Mouse (Mus musculus) NIH3T3 (cell line): ENCODE measurements at regions not wholly inside any gene's neighbourhood (a gene's known extent, or its start where the extent isn't known, plus 50 kb on each side); places are given as distances from the start of the nearest gene placed in this dataset.

ENCODE experiments used
- DNase-seq: peaks from one replicate; pipeline ENCODE4 v3.0.0-alpha.2; 2012; ENCODE audit warnings: low read depth

DNA sequence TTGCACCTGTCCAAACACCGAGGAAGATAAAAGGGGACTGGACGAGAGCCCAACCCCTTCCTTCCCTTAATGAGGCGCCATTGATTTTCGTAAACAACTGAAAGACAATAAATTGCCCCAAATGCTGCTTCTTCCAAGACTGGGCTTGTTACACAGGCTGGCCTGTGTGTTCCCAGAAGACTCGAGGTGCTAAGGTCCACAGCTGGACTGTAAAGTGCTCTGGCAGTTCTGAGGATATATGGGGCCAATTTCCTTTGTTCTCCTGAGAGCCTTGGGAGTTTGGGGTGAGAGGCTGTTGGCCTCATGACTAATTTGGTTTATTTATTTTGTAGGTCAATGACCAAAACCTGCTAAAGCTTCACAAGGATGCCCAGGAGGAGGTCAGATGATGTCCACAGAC lies 377.3 kb upstream of the Prickle1 start:
- DNase-seq = no peak

DNA sequence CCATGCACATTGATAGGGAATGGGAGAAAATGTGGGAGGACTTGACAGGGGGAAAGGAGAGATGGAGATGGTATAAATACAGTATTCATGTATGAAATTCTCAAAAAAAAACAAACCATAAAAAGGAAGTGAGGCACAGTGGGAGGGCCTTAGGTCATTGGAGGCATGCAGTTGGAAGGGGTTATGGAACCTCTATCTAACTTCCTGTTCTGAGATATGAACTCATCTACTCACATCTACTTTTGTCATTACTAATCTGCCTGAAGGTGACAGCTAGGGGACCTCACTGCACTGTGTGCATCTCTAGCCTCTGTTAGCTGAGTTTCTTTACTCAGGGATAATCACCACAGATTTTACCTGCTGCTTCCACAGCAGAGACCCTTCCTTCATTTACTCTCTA lies 366.3 kb upstream of the Prickle1 start:
- DNase-seq = no peak

DNA sequence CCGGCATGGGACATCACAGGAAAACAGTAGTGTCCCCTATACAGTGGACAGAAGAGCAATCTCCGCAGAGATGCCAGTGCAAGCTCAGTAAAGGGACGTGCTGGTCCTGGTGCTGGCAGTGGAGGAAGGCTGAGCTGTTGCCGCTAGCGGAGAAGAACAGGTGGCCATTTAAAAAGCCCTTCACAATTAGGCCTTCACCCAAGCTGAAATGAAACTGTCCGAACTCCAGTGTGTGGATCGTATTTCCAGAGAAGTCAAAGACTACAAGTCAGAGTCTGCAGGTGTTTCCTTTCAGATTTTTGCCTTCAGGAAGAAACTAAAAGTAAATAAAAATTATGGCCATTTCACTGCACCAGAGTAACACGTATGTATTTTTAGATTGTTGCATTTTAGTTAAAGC lies 364.2 kb upstream of the Prickle1 start:
- DNase-seq = no peak

DNA sequence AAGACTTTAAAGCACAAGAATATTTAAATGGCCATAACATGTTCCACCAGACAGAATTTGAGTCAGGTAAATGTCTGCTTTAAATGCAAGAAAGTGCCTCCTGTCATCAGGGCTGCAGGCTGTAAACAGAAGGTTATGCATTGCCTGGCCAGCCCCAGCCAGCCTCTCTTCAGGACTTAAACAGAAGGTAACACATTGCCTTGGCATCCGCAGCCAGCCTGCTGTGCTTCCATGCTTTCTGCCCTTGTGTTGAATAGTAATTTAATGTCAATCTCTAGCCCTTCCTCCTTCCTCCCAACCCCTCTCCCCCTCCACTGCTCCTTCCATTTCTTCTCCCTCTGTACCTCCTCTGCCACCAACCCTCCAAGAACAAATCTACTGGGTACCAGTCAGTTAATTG lies 362.4 kb upstream of the Prickle1 start:
- DNase-seq = no peak

DNA sequence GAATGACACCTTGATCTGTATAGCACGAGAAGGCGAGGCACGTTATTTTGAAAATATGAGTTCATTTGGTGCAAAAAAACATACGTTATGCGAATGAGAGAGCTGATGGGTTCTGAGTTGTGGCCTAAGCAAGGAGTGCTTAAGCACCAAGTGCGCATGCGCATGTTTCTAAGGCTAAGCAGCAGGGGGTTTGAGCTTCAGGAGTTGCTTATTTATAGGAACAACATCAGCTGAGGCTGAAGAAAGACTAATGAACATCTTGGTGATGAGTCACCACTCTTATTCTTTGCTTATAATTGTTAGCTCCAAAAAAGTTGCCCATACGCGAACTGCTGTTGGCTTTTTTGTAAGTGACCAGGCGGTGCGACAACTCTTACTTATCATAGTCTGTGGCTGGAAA lies 361.1 kb upstream of the Prickle1 start:
- DNase-seq = no peak

DNA sequence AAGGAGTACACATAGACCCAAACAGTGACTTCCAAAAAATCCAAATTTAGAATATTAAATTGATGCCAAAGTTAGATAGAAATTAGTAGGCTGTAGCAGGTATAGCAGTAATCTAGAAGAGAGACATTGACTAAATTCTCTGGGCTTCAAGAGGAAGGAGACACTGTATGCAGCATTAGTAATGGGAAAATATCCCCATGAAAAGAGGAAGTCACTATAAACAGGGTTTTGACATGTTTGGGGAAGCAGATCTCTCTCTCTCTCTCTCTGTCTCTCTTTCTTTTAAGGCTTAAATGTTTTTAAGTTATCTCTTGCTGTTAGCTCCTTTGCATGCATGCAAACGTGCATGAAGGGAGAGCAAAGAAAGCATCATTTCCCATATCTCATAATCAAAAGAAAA lies 357.9 kb upstream of the Prickle1 start:
- no peak for DNase-seq

DNA sequence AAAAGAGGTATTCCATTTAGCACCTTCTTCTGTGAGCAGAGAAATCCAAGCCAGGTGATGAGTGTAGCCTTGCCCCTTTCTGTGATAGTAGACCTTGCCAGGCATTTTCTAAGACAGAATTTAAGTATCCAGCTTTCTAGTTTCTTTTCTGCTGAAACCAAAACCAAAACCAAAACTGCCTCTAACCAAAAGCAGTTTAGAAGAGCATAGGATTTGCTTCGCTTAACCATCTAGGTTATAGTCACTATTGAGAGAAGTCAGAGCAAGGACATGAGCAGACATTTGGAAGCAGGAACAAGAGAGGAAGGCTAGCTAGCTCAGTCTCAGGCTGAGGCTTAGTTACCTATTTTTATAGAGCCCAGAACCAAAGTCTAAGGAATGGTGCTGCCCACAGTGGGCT lies 354.8 kb upstream of the Prickle1 start:
- no peak for DNase-seq

DNA sequence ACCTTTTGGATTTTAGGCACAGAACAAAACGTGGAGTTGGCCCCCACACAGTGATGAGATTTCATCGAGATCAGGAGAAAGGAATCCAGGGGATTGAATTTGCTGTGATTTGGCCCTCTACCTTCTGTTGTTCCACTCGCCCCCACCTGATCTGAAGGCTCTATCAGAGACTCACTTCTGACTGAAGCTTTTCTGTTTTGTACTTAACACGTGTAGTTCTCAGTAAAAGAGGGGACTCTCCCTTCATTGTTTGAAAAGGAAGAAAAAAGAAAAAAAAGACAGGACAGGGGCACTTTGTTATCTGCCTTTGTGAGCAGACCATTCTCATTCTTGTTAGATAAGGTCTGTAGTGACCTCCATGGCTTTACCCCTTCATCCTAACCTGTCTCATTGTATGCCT lies 353.2 kb upstream of the Prickle1 start:
- DNase-seq = no peak

DNA sequence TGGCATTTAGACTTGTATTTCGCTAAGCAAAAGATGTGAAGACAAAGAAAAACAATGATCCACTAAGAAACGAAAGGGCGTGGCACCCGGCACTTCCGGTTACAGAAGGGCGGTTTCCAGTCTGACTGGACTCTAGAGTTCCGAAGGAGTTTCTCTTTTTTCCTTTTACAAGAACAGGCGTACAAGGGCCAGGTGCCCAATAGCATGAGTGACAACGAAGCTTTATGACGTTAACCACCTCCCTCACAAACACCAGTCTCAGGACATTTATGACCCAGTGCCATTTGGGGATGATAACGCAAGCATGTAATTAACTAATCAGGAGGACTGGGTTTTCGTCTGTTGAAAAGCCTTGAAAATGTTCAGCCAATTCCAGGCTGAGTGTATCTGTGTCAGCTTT lies 347.9 kb upstream of the Prickle1 start:
- DNase-seq = no peak

DNA sequence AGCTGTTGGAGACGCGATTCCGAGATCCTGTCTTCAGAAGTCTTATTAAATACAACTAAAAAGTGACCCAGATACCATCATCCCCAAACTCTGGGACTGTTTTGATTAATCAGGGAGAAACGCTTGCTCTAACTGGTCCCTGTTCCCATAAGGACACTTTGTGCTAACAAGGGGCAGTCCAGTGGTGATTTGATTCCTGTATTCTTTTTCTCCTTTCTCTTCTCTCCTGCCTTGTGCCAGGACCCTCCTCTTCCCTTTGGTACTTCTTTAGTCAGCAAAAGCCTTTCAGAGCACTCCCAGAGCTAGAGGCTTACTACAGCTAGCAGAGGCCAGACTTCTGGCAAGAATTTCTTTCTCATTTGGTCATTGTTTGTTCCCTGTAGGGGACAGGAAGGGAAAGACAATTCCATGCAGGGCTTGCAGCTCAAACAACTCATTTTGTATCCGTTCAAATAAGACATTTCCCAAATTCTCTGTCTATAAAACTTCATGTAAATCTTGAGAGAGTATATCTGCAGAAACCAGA lies 337.3 kb upstream of the Prickle1 start:
- DNase-seq = no peak

DNA sequence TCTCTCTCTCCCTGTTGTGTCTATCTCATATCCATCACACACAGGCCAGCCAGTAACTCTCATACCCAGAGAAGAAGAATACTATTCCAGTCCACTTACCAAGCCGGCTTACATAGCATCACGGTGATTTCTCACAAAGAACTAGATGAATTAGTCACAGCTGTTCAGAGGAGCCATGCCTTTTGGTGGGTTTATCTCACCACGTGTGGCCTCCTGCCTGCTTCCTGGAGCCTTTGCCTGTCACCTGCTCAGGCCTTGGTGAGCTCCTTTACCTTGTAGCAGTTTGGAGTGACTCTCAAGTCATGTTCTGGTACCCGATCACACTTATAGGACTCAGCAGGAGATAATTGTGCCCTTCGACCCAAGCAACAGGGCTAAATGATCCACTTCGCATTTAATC lies 331.2 kb upstream of the Prickle1 start:
- DNase-seq = no peak

DNA sequence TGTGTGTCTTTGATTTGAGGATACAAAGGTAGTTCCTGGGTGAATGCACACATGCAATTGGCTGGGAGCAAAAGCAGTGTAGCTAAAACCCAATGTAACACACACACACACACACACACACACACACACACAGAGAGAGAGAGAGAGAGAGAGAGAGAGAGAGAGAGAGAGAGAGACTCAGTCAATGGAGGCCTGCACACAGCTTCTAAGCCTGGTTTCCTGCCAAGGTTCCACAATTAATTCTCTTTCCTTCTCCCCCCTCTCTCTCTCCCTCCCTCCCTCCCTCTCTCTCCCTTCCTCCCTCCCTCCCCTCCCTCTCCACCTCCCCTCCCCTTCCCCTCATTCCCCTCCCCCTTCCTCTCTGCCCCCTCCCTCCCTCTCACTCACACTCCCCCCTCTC lies 330.6 kb upstream of the Prickle1 start:
- no peak for DNase-seq

DNA sequence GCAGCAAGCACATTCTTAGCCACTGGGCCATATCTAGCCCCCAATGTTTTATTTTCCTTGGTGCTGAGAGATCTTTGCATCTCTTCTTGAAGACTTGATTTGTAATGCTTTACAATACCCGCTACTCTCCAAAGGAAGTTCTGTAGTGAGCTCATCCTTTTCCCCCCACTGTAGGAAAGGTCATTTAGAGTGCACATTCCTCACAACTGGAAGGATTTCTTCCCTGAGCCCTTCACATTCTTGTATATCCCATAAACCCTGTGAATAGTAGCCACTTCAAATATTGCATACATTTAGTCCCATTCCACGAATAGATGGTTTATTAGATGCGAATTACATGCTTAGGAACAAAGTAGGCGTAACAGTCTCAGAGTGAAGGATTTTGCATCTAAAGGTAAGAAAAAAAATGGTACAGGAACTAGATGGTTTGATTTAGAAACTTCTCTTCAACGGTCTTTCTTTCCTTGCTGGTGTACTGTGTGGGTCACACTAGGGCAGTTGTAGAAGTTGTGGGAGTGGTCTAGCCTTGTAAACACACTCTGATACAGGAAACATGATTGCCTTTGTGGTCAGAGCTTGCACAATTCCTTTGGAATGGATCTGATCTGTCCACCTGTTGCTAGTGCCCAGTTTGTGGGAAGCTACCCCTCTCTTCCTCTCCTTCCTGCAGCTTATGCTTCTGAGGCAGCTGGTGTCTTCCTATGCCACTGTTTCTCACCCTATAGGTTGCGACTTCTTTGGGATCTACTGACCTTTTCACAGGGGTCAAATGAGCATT lies 326.0 kb upstream of the Prickle1 start:
- no peak for DNase-seq

DNA sequence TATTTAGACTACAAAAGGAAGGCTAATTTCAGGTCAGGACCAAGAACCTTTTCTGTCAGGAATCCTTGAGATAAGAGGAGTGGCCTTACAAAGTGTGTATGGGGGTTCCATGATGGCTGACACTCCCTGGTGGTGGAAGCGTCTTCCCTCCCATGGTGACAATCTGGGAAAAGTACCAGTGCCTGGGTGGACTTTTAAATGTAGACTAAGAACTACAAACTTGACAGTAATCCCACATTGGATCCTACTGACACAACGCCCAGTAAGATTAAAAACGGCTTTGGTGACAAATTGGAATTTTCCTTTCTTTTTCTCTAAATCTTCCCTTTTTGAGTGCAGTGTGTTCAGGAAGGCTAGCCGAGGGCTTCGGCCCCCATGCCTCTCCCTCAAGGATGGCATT lies 325.3 kb upstream of the Prickle1 start:
- DNase-seq = no peak

DNA sequence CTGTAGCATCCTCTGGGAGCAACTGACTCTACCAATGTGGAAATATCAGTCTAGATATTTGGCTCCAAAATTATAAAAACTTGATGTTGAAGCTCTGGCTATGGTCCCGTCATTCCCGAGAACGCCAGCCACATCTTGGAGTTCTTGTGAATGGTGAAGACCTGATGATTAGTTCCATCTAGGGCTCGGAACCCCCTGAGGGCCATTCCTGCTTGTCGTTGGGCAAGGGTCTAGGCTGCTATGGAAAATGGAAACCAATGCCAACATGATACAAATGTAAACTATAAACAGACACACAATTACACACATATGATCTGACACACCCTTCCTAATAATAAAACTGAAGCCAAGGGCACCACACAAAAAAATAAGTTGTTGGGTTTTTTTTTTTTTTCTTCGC lies 323.9 kb upstream of the Prickle1 start:
- DNase-seq = no peak

DNA sequence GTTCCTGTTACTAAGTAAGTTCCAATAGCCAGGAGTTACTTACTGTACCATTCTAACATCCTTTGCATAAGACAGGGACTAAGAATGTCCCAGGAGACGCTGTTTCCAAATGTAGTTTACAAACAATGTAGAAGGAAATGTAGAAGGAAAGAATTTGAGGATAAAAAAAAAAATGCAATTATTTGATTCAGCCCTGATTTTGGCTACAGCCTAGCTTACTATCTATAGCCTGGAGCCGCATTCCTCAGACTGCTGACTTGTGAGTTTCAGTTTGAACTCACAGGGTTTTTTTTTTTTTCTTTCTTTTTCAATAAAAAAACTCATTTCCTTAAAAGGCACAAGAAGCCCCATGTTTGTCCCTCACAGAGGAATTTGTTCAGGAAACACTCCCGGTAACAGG lies 321.2 kb upstream of the Prickle1 start:
- peak; percentile 62 for DNase-seq

DNA sequence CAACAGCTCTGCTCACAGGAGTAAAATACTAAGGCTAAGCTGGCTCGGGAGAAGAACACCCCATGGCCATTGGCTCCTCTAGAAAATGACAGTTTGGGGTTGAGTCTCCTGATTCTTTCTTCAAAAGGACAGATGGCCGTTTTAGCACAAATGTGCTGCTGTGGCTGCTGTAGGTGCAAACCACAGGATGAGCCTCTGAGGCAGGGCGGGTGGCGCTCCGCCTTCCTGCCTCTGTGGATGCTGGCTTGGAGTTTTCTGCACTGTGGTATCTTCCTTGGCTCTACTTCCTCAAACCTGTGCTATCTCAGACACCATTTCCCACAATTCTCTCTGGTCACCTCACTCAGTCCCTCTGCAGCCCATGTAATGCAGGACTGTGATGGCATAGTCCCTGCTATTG lies 317.8 kb upstream of the Prickle1 start:
- no peak for DNase-seq

DNA sequence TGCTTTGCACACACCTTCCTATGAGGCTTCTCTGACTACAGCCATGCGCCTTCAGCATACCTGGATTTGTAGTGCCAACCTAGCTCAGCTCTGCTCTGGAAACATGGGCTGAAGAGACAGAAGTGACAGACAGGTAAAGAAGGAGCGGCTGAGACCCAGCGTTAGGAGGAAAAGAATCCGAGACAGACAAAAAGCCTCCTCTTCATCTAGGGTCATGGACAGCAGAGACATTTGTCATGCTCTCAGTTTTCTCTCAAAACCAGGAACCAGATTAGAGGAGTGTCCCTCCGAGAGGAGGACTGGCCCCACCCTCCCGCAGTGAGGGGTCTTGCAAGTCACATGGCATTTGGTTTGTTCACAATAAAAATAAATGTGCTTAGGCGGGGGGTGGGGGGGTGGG lies 317.4 kb upstream of the Prickle1 start:
- DNase-seq = no peak

DNA sequence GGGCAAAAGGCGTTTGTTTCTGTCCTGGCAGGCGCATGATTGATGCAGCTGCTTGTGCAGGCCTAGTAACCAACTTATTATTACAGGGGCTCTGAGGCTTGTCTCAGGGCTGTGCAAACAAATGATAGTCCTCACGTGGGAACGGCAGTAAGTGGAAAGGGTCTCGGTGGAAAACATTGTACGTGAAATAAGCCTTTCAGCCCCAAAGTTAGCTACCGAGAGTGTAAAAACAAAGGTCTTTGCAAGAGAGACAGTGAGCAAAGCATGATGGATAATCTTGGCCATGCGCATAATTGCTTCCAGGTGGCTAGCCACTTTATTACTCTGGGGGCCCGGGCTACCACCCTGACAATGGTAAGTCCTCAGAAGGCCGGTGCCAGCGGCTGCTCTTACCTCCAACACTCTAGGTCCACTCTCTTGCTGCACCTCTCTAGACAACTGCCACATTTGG lies 315.3 kb upstream of the Prickle1 start:
- DNase-seq = no peak

DNA sequence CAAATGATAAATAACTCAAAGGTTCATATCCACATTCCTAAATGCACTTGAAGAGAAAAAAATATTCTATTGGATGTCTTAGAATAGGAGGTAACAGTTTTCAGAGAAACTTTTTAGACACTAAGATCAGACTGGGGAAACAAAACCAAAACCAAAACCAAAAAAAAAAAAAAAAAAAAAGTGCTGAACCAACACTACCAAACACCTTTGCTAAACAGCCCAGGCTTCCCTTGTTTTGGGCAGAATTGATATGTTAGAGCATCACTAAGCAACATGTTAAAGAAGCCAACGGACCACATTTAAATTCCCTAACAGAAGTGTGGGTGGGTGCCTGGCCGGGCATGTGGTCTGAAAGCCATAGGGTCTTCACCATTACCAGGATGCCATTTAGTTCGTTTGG lies 314.5 kb upstream of the Prickle1 start:
- no peak for DNase-seq

DNA sequence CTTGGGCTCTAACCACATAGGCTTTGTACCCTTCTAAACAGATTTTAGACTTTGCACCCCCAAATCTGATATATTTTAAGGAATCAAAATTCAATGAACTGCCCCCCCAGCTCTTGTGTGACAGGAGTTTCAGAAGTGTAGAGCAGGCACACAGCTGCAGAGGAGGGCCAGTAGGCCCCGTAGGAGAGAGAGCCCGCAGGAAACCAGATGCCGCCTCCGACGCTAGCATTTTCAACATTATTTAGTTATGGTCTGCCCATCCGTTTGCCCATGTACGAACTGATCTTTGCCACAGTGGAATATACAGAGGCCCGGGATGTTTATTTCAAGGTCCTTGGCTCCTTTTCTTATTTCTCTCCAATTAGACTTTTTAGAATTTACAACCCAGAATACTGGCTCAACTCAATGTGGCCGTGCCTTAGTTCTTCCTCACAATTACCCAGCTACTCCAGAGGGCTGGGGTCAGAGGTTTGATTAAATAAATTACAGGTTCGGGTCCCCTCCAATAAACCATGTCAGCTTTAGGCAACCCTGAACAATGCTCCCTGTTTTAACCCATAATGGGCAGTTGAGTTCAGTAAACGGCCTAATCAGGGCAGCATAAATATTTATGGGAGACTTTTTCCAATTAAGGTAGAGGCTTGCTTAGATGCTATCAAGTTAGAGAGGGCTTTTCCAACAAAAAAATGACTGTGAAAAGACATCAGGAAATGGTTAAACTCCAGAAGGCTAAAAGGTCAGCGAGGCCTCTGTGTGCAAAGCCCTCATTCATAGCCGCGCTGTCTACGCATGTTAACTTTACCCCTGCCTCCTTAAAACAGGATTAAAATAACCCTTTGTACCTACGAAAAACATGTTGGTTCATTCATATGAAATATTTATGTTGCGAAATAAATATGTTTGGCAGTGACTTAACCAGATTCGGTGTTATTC lies 308.2 kb upstream of the Prickle1 start:
- DNase-seq = no peak

DNA sequence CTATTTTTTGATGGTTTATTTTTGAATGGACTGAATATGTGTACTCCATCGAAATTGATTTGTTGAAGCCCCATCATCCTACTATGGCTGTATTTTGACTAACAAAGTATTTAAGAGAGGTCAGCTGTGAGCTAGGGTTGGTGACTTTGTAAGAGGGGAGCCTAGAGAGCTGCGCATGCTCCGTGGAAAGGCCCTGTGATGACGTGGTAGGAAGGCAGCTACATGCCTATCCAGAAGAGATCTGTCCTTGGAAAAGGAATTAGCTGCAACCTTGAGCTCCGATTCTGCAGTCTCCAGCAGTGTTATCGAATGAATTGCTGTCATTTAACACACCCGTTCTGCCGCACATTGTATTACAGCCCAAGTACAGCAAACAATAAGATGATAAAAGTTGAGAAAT lies 287.1 kb upstream of the Prickle1 start:
- no peak for DNase-seq

DNA sequence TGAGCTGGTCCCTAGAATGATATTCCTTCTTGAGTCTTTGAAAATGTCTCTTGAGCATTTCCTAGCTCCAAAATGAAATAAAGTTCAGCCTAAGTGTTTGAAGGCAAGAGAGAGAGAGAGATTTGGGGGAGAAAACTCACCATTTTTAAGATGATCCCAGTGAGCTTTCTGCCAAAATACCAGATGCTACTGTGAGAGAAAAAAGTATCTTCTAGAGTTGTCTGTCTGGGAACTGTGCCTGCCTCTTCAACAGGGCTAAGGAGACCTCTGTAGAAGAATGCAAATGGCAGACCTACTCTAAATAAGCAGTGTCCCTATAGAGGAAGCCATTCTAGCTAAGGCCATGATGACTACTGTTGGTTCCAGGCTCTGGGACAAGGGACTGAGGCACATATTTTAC lies 285.6 kb upstream of the Prickle1 start:
- no peak for DNase-seq
